Mouse (Mus musculus): ENCODE measurements around the gene Zkscan17. TPM values are rescaled to one million over a fixed set of nuclear protein-coding genes. Genes with fewer than 3 reads are reported as not detected.

The Zkscan17 gene
- polyA plus RNA-seq, 1 experiment from 2014 or later: 11.6 TPM

DNA sequence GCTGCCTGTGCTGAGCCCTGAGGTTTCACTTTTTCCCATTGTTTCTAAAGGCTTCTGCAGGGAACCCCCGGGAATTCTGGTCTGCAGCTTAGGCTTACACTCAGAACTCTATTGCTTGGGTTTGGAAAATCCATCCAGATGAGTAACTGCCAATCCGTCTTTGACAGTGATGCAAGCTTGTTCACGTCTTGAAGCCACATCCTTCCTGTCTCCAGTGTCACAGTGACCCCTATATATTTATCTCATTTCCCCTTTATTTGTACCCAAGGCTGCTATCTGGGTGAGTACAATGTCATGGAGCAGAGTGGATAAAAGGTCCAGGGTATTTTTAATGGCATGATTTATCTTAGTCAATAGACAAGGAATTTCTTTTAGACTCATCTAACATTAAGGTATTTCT, 14.8 kb upstream of the Zkscan17 start, which contains the start of gene Nlrp3:
TSS of gene Nlrp3 (plus strand) at position 245 of the 400 bp plus-strand sequence.
- no peaks in the 10 kb centered on the region for H3K27me3 ChIP-seq
- H3K9me3 ChIP-seq (replicated peaks): no peaks in the 10 kb centered on the region
- ATAC-seq (replicated peaks; ENCODE audit: insufficient number of reproducible peaks, insufficient read depth, low FRiP score, low read depth): no peak
- no peak within 1 kb of the TSS for H3K9ac ChIP-seq
- H3K36me3 ChIP-seq: no peaks in the 10 kb centered on the region
- H3K4me3 ChIP-seq: no peak within 1 kb of the TSS
- H3K27ac ChIP-seq: no peak within 1 kb of the TSS
- 0 out of 2 replicates have a peak, but pooled peaks cover 5% of the 10 kb centered on the region for H3K4me1 ChIP-seq (replicated peaks)
- no peak within 1 kb of the TSS for H3K4me2 ChIP-seq
- WGBS: 43% methylated on average over 3 of the region's 3 CpGs

DNA sequence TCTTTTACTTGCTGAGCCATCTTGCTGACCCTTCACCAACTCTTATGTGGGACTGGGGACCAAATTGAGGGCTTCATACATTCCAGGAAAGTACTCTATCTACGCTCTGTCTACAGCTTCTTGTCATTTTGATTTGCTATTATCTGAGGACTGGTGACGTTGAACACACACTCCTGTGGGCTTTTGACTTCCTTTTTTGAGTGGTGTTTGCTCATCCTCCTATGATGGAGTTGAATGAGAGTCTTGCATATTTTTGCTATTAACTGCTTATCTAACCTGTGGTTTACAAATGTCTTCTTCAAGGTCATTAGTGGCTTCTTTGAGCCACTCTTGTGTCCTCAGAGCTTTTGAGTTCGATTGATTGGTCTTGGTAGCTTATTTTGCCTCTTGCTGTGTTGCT, 13.6 kb upstream of the Zkscan17 start:
- Histone ChIP-seq H3K4me2 (no peak overlapping the region), H3K27me3 (no peaks in the 10 kb centered on the region), H3K27ac (no peak overlapping the region), H3K36me3 (no peaks in the 10 kb centered on the region), H3K4me3 (no peak overlapping the region), H3K9me3 (replicated peaks) (no peaks in the 10 kb centered on the region), H3K4me1 (replicated peaks) (0 out of 2 replicates have a peak, but pooled peaks cover 5% of the 10 kb centered on the region), H3K9ac (no peak overlapping the region)
- no peak for ATAC-seq (replicated peaks; ENCODE audit: insufficient number of reproducible peaks, insufficient read depth, low FRiP score, low read depth)
- WGBS: 68% methylated on average over 3 of the region's 3 CpGs

DNA sequence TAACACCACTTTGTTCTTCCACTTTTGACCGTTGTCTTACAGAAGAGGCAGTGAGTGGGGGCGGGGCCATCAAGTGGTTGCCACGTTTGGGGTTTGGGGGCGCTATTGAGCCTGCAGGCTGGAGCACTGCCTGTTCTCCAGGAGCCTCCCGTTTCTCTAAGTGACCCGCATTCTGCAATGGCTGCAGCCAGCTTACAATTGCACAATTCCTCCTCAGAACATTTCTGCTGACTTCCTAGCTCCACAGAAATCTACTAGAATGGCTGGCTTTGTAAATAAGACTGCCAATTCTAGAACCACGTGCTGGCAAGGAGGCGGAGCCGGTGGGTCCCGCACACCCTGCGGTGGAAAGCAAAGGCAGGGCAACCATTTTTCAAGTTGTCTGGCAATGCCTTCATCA, 11.8 kb upstream of the Zkscan17 start:
- Histone ChIP-seq H3K36me3 (no peaks in the 10 kb centered on the region), H3K27me3 (no peaks in the 10 kb centered on the region), H3K9me3 (replicated peaks) (no peaks in the 10 kb centered on the region), H3K4me3 (no peak overlapping the region), H3K4me1 (replicated peaks) (peaks cover 5% of the 10 kb centered on the region; the same call in 1 of the 2 replicates), H3K27ac (no peak overlapping the region), H3K9ac (no peak overlapping the region), H3K4me2 (no peak overlapping the region)
- 35% methylated on average over 11 of the region's 11 CpGs for WGBS
- ATAC-seq (replicated peaks; ENCODE audit: insufficient number of reproducible peaks, insufficient read depth, low FRiP score, low read depth): no peak

DNA sequence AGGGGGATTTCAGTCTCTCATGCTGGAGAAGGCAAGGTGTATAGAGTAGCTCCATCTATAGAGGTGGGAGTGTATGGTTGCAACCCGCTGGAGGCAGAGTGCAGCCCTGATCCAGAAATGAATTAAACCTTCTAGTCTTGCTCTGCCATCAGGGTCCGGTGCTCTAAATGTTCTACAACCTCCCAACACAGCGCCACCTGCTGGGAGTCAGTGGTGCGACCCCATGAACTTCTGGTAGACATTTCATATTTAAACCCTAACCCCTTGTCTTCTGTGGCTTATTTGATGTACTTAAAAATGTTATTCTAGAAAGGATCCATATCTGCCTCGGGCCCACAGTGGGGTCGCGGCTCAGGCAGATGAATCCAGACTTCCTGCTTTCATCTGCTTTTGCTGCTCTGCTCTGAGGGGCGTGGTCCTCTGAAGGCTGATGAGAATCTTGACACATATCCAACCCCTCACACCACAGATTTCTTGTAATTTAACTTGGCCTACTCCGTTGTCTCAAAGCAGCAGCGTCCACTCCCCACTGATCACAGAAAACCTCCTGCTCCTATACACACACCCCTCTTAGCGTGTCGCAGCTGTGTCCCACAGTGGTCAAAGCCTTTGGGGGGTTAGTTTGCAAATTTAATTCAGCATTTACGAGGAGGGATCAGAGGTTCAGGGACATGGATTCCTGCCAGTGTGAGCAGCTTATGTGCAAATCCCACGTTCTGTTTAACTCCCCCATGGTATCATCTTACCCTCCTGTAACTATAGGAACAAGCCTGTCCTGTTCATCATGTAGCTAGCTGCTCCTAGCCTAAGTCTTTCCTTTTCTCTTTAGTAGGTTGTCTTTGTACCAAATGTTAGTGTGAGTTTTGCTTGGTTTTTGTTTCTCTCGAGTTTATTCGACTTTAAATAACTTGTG, 10.9 kb upstream of the Zkscan17 start:
- 63% methylated on average over 16 of the region's 16 CpGs for WGBS
- no peak for ATAC-seq (replicated peaks; ENCODE audit: insufficient number of reproducible peaks, insufficient read depth, low FRiP score, low read depth)
- no peaks in the 10 kb centered on the region for H3K36me3 ChIP-seq
- no peak overlapping the region for H3K9ac ChIP-seq
- no peaks in the 10 kb centered on the region for H3K9me3 ChIP-seq (replicated peaks)
- H3K27ac ChIP-seq: no peak overlapping the region
- H3K4me2 ChIP-seq: no peak overlapping the region
- no peaks in the 10 kb centered on the region for H3K27me3 ChIP-seq
- peaks cover 5% of the 10 kb centered on the region; the same call in 1 of the 2 replicates for H3K4me1 ChIP-seq (replicated peaks)
- no peak overlapping the region for H3K4me3 ChIP-seq

DNA sequence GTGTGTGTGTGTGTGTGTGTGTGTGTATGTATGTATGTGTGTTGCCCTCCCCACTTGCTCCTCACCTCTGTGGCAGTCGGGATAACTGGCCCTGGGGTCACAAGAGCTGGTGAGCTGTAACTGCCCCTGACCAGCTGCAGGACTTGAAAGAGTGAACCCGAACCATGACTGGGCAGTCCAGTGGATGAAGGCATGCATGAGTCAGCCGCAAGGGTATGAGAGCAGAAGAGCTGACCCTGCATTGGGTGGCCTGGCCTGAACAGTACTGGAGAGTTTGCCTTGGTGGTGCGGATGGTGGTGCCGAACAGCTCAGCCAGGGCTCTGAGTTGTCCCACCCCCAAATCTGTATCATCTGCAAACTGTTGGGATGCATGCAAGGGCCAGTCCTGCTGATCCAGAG, 5.0 kb upstream of the Zkscan17 start:
- ATAC-seq (replicated peaks; ENCODE audit: insufficient number of reproducible peaks, insufficient read depth, low FRiP score, low read depth): no peak
- no peaks in the 10 kb centered on the region; the same call in 1 of the 2 replicates for H3K4me1 ChIP-seq (replicated peaks)
- WGBS: 73% methylated on average over 5 of the region's 5 CpGs
- no peak overlapping the region for H3K4me3 ChIP-seq
- no peaks in the 10 kb centered on the region for H3K27me3 ChIP-seq
- no peaks in the 10 kb centered on the region for H3K36me3 ChIP-seq
- no peak overlapping the region for H3K27ac ChIP-seq
- H3K4me2 ChIP-seq: no peak overlapping the region
- H3K9ac ChIP-seq: no peak overlapping the region
- H3K9me3 ChIP-seq (replicated peaks): no peaks in the 10 kb centered on the region

DNA sequence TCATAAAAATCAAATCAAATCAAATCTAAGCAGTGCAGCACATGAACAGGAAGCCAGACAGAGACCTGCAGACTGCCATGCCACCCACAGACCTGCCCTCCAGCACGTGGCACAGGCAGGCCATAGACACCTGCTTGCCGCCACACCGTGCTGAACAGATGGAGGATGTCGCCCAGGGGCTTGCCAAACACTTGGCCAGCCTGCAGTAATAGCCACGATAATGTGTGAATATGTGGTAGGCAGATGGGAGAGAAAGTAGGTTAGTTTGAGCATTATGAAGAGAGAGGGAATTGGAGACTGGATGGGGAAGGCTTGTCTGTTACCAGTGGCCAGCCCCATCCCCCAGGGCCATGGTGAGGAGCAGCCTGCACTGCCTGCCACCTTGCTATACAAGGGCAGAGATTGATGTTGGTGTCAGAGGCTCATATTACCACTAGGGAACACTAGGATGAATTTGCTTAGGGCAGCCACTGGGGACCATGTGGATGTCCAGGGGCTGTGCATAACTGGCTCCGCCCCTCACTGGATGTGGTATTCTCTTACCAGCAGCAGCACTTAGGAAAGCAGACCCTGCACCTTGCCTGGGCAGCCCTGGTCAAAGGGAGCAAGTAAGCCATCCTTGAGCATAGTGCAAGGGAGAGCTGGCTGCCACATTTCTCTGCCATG, 4.5 kb upstream of the Zkscan17 start:
- ATAC-seq (replicated peaks; ENCODE audit: insufficient number of reproducible peaks, insufficient read depth, low FRiP score, low read depth): 0 out of 2 replicates have a peak, but pooled peaks have one; percentile 18
- Histone ChIP-seq H3K4me1 (replicated peaks) (no peaks in the 10 kb centered on the region; the same call in 1 of the 2 replicates), H3K9ac (no peak overlapping the region), H3K9me3 (replicated peaks) (no peaks in the 10 kb centered on the region), H3K27ac (no peak overlapping the region), H3K4me3 (no peak overlapping the region), H3K36me3 (no peaks in the 10 kb centered on the region), H3K4me2 (no peak overlapping the region), H3K27me3 (no peaks in the 10 kb centered on the region)
- WGBS: 76% methylated on average over 6 of the region's 6 CpGs

DNA sequence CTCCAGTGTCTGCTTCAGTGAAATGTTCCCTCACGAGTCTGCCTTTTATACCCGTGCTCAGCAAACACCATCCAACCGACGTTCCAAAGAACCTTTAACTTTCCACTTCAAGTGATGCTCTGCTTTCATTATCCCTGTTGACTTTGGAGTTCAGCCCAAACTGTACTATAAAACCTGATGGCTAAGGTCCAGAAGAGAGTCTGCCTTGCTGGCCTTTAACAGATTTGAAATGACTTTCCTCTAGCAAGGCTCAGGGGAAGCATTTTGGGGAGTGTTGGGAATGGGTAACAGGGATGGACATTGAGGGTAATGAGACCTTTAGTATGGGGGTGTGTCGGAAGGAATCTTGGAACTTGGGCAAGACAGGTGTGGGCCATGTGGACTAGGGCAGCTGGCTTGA, 3.7 kb upstream of the Zkscan17 start:
- Histone ChIP-seq H3K4me2 (no peak overlapping the region), H3K4me3 (no peak overlapping the region), H3K9ac (no peak overlapping the region), H3K9me3 (replicated peaks) (no peaks in the 10 kb centered on the region), H3K27ac (no peak overlapping the region), H3K36me3 (no peaks in the 10 kb centered on the region), H3K4me1 (replicated peaks) (no peaks in the 10 kb centered on the region; the same call in 1 of the 2 replicates), H3K27me3 (no peaks in the 10 kb centered on the region)
- ATAC-seq (replicated peaks; ENCODE audit: insufficient number of reproducible peaks, insufficient read depth, low FRiP score, low read depth): no peak
- WGBS: 67% methylated on average over 5 of the region's 5 CpGs

DNA sequence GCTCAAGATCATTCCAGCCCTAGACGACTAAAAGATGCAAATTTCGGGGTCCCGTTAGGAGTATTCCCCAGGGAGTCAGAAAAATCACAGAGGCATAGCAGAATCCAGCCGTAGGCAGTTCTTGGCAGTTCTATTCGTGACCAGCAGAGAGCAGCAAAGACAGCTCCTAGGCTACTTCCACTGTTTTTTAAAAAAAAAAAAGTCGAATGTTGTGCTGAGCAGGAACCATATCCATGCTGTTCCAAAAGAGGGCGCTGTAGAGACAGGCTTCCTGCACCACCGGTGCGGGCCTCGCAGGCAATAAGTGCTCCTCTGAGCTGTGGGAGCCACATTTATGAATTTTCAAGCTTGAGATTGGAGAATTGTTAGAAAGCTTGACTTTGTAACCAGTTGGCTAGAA, 1.3 kb downstream of the Zkscan17 start:
- Histone ChIP-seq H3K36me3 (no peaks in the 10 kb centered on the region), H3K4me2 (no peak overlapping the region), H3K4me1 (replicated peaks) (no peaks in the 10 kb centered on the region), H3K27ac (no peak overlapping the region), H3K4me3 (no peak overlapping the region), H3K9me3 (replicated peaks) (no peaks in the 10 kb centered on the region), H3K27me3 (no peaks in the 10 kb centered on the region), H3K9ac (no peak overlapping the region)
- 8% methylated on average over 10 of the region's 10 CpGs for WGBS
- ATAC-seq (replicated peaks; ENCODE audit: insufficient number of reproducible peaks, insufficient read depth, low FRiP score, low read depth): no peak

DNA sequence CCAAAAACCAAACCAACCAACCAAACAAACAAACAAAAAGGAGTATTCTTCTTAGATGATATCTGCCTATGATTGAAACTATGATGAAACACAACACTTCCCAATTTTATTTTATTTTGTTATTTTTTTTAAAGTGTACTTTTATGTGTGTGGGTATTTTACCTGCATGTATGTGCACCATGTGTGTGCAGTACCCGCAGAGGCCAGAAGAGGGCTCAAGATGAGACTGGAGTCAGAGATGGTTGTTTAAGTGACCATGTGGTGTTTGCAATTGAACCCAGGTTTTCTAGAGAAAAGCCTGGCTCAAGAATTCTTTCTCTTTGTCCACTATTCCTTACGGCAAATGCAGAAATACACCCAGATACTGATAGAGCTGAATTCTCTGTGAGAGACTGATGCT, 2.4 kb downstream of the Zkscan17 start:
- peaks cover 6% of the 10 kb centered on the region for H3K4me1 ChIP-seq (replicated peaks)
- H3K4me3 ChIP-seq: no peak overlapping the region
- ATAC-seq (replicated peaks; ENCODE audit: insufficient number of reproducible peaks, insufficient read depth, low FRiP score, low read depth): no peak
- 99% methylated on average over 2 of the region's 2 CpGs for WGBS
- H3K36me3 ChIP-seq: no peaks in the 10 kb centered on the region
- H3K9me3 ChIP-seq (replicated peaks): no peaks in the 10 kb centered on the region
- H3K4me2 ChIP-seq: no peak overlapping the region
- H3K9ac ChIP-seq: no peak overlapping the region
- H3K27me3 ChIP-seq: no peaks in the 10 kb centered on the region
- H3K27ac ChIP-seq: no peak overlapping the region

DNA sequence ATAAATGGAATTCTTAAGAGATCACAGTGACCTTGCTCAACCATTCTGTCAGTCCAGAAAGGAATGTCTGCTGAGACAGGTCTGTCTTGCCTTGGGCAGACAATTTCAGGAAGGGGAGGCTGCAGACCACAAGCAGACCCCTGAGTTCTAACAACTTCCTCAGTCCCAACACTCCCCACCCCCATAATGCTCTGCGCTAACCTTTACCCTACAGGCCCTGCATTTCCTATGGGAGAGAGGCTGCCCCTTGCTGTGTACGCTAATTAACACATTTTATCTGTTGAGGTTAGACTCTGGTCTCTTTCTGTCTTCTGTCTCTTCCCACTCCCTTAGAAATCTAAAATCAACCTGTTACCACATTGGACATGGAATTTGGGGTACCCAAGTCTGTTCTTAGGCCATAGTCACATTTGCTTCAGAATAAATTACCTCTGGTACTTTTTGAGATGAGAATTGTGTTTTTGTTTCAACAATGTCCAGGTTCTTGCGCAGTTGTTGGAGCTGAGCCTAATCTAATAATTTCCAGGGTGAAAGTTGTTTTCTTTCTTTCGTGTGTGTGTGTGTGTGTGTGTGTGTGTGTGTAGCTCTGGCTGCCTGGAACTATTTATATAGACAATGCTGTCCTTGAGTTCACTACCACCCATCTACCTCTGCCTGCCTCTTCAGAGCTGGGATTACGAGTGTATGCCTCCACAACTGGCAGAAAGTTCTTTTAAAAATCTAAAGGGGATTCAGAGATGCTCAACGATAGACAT, 6.6 kb downstream of the Zkscan17 start:
- ATAC-seq (replicated peaks; ENCODE audit: insufficient number of reproducible peaks, insufficient read depth, low FRiP score, low read depth): no peak
- H3K36me3 ChIP-seq: no peaks in the 10 kb centered on the region
- WGBS: 61% methylated on average over 6 of the region's 6 CpGs

DNA sequence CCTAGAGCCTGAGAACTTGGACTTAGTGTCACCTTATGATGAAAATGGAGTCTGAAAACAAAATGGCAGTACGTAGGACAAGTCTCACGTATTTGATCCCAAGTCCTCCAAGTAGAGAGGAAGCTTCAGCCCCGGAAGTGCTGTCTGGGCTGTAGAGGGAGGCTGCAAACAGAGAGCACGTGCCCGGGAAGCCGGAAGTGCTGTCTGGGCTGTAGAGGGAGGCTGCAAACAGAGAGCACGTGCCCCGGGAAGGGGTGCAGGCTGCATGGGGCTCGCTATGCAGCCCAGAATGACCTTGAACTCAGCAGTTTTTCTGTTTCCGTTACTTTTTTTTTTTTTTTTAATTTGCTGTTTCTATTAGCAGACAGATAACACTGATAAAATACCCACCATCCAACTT, 8.3 kb downstream of the Zkscan17 start:
- Histone ChIP-seq H3K4me3 (no peak overlapping the region), H3K27ac (no peak overlapping the region), H3K36me3 (no peaks in the 10 kb centered on the region), H3K9me3 (replicated peaks) (no peaks in the 10 kb centered on the region), H3K27me3 (no peaks in the 10 kb centered on the region), H3K9ac (no peak overlapping the region), H3K4me2 (no peak overlapping the region), H3K4me1 (replicated peaks) (peaks cover 11% of the 10 kb centered on the region)
- WGBS: 53% methylated on average over 10 of the region's 10 CpGs
- no peak for ATAC-seq (replicated peaks; ENCODE audit: insufficient number of reproducible peaks, insufficient read depth, low FRiP score, low read depth)

More for the DNA sequence above, 6.6 kb downstream of the Zkscan17 start:
- H3K27ac ChIP-seq: no peak overlapping the region
- H3K4me3 ChIP-seq: no peak overlapping the region
- H3K9ac ChIP-seq: no peak overlapping the region
- H3K27me3 ChIP-seq: no peaks in the 10 kb centered on the region
- H3K4me2 ChIP-seq: no peak overlapping the region
- peaks cover 8% of the 10 kb centered on the region for H3K4me1 ChIP-seq (replicated peaks)
- no peaks in the 10 kb centered on the region for H3K9me3 ChIP-seq (replicated peaks)

All from heart, embryonic 15.5 days (tissue).